Comparison of ENCODE assay signal across 15 mouse cellular contexts in genomic region chr10:83220217-83220616, GRCm38 (mm10).
"Had no signal": no experiment of that assay in that cellular context is flagged by ENCODE, and none has a peak within 500 bp of the region (broad histone marks: within the 10 kb centered on the region; RNA-seq: fewer than 3 reads in every experiment).

No protein-coding gene starts in this region.

- H3K4me3 ChIP-seq: heart, embryonic 10.5 days; heart, embryonic 12.5 days; hindbrain, embryonic 10.5 days; hindbrain, embryonic 12.5 days; intestine, embryonic 15.5 days; layer of hippocampus, adult 2 months; left cerebral cortex, adult 2 months; limb, embryonic 10.5 days; limb, embryonic 12.5 days; liver, embryonic 13.5 days; liver, embryonic 15.5 days had no signal

- ATAC-seq: inflammation-experienced regulatory T-cells, adult 6 months; intestine, postnatal 0 days had no signal

- H3K36me3 ChIP-seq: heart, embryonic 10.5 days; heart, embryonic 12.5 days; hindbrain, embryonic 10.5 days; hindbrain, embryonic 12.5 days; intestine, embryonic 15.5 days; limb, embryonic 10.5 days; limb, embryonic 12.5 days; liver, embryonic 13.5 days; liver, embryonic 15.5 days had no signal

- H3K27ac ChIP-seq: heart, embryonic 10.5 days; hindbrain, embryonic 10.5 days; hindbrain, embryonic 12.5 days; hindbrain, embryonic 14.5 days; intestine, embryonic 15.5 days; layer of hippocampus, adult 2 months; left cerebral cortex, adult 2 months; limb, embryonic 10.5 days; limb, embryonic 12.5 days; liver, embryonic 13.5 days; liver, embryonic 15.5 days had no signal

- H3K9me3 ChIP-seq: heart, embryonic 10.5 days; heart, embryonic 12.5 days; hindbrain, embryonic 10.5 days; hindbrain, embryonic 12.5 days; intestine, embryonic 15.5 days; limb, embryonic 10.5 days; limb, embryonic 12.5 days; liver, embryonic 13.5 days; liver, embryonic 15.5 days had no signal

- H3K27me3 ChIP-seq: heart, embryonic 12.5 days; hindbrain, embryonic 12.5 days; intestine, embryonic 15.5 days; liver, embryonic 13.5 days; liver, embryonic 15.5 days had no signal

- H3K4me1 ChIP-seq: heart, embryonic 12.5 days; hindbrain, embryonic 10.5 days; hindbrain, embryonic 12.5 days; limb, embryonic 10.5 days; liver, embryonic 13.5 days; liver, embryonic 15.5 days had no signal

- H3K9ac ChIP-seq: heart, embryonic 12.5 days; hindbrain, embryonic 12.5 days; hindbrain, embryonic 14.5 days; intestine, embryonic 15.5 days; limb, embryonic 12.5 days; liver, embryonic 13.5 days; liver, embryonic 15.5 days had no signal

- H3K4me2 ChIP-seq: heart, embryonic 12.5 days; hindbrain, embryonic 12.5 days; hindbrain, embryonic 14.5 days; intestine, embryonic 15.5 days; limb, embryonic 12.5 days; liver, embryonic 11.5 days; liver, embryonic 13.5 days; liver, embryonic 15.5 days had no signal
